Mouse (Mus musculus) frontal cortex, adult 2 months (tissue): ENCODE measurements around the gene Ksr1. TPM values are rescaled to one million over a fixed set of nuclear protein-coding genes. Genes with fewer than 3 reads are reported as not detected.
A peak's percentile ranks its signal among the peaks of the same experiment; 100 is the strongest.

Experiments used
- DNase-seq, 2 experiments: peaks; one replicate each; pipeline ENCODE4 v3.0.0; 2022; ENCODE audit warnings: low spot score in 1 of 2; ENCODE audit errors: extremely low spot score in 1 of 2
- polyA plus RNA-seq: library from polyadenylated mRNA; depleted of rRNA; stranded (reverse); fragments of >200 nt; gene quantifications from 2 replicates; pipeline ENCODE4 v1.2.3, GENCODE M21; 2012

Ksr1 gene
- polyA plus RNA-seq, 1 experiment, result 55.7 TPM

DNA sequence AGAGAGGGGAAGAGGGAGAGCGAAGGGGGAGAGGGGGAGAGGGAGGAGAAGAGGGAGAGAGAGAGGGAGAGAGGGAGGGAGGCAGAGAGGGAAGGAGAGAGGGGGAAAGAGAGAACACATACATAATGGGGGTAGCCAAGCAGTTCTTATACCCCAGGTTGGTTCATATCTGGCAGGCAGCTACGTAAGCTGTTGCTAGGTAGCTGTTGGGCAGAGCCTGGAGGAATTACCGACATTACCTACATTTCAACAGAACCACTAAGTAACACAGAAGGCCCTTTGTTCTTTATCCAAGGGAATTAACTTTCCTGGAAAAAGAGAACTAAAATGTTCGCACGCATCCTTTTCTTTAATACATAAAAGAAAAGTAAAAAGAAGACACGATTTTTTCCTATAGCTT, 93.4 kb downstream of the Ksr1 start:
- no peak for DNase-seq

GRCm38 (mm10) chr11:79051522-79051921, 94.7 kb downstream of the Ksr1 start:
- no peak for DNase-seq

DNA sequence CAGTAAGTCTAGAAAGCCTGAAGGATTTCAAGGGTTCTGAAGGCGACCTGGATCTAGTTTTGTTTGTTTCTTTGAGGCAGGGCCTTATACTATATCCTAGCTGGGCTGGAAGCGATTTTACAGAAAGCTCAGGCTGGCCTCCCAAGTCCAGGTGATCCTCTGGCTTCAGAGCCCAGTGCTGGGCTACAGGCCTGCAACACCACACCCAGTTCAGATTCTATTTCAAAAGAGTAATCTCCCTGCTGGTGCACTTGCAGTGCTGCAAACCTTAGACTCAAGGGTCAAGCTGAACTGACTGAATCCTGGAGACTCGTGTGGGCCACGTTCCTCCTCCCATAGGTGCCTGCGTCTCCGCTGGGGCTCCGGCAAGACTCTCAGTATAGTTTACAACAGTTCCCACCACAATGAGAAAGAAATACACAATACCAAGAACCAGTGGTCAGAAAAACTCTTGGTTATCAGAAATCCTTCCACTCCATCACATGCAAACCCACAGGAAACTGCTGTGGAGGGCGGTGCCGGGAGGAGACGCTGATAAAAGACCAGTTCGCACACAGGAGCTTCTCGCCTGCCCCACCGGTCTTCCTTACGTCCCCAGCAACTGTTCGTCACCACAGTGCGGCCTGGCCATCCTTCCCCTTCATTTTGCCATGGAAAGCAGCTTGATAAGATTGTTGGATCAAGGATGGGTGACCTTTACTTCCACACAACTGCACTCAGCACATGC, 95.3 kb downstream of the Ksr1 start:
- DNase-seq, result no peak

- DNase-seq, result no peak
Observed at GRCm38 (mm10) chr11:79048906-79049305, 97.3 kb downstream of the Ksr1 start.

DNA sequence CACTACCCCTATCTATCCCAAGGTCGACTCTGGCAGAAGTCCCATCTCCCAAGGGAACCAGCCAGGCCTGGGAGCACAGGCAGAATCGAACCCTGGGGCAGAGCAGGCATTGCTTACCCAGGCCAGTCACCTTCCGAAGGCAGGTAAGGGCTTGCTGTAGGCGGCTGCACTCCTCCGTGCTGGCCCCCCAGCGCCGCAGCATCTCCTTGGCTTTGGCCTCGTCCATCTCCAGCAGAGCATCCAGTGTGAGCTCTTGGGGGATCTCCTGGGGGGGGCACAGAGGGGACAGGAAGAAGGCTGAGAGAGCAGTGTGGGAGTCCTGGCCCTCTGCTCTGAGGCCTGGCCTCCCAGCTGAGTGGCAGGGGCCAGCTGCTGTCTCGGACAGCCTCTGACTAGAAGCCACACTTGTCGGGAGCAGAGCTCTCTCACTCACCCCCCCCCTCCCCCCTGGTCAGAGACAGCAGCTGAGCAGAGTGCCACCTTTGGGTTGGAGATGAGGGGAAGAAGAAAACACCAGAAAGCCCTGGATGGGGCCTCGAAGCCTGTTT, 99.0 kb downstream of the Ksr1 start:
- DNase-seq, result no peak

- no peak for DNase-seq
Observed at GRCm38 (mm10) chr11:79046561-79047155, 99.5 kb downstream of the Ksr1 start.

DNA sequence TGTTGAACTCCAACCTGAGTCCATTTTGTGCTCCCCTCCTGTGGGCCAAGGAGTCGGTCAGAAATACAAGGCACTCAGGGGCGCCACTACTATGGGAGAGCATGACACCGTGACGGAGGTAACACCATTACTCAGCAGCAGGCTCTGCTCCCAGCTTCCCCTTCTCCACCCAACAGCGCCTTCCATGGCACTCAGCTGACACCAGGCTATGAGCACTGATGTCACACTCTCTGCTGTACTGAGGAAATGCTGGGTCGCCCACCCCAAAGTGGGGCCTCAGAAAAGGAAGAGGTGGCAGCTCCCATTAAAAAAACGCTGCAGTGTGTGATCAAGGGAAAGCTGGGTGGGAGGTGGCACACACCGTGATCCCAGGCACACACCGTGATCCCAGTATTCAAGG, 101.0 kb downstream of the Ksr1 start:
- no peak for DNase-seq

- no peak for DNase-seq
Observed at GRCm38 (mm10) chr11:79044798-79045197, 101.4 kb downstream of the Ksr1 start.

GRCm38 (mm10) chr11:79041908-79042430, 104.2 kb downstream of the Ksr1 start:
- no peak for DNase-seq

- DNase-seq, result no peak
Observed at GRCm38 (mm10) chr11:79039488-79039887, 106.7 kb downstream of the Ksr1 start.

DNA sequence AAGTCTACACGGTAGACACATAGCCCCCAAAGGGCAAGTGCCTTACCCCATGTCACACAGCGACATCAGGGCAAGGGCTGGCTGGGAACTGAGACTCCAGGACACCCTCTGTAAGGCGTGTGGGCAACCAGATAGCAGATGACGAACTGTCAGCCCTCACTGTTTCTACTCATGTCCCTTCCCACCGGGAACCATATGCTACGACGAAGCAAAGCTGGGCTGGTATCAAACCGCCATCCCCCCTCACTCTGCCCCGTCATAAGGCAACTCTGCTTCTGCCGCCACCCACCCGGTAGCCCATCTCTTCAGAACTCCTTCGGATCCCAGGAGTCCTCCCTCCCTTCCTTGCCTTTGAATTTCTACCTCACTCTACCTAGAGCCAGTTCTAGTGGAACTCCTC, 108.7 kb downstream of the Ksr1 start:
- peak in 1 of 2 experiments; percentile 23 for DNase-seq

DNA sequence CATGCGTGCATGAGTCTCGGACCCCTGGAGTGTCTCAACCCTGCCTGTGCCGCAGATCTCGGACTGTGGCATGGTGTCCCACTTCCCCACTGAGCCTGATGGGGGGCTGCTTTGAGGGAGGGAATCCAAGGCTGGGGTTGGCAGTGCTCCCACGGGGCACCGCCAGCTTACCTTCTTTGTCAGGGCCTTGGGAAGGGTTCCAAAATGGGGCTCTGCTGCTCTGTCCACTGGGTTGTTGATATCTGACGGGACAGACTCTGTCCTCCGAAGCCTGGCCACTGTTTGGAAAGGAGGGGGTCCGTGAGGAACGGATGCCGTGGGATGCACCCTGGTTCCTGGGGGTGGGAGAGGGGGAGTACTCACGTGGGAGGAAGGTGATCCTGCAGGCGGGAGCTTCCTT, 109.9 kb downstream of the Ksr1 start:
- DNase-seq, result no peak

- DNase-seq, result no peak
Observed at GRCm38 (mm10) chr11:79033636-79034035, 112.6 kb downstream of the Ksr1 start.

DNA sequence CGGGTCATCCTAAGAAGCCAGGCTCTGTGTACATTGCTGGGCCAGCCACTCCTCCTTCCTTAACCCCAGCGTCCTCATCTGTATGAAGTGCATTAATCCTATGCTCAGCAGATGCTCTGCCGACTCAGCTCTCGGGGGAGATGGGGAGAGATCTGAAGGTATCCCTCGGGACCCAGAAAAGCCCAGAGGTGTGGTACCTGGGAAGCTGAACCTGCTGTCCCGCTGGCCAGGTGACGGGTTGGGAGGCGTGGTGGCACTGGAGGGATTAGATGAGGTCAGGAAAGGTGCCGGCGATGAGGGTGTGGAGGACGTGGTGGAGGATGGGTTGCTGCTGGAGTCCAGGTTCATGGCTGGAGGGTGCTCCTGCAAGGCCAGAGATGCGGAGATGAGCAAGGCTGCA, 113.2 kb downstream of the Ksr1 start:
- no peak for DNase-seq

GRCm38 (mm10) chr11:79031452-79031746, 114.8 kb downstream of the Ksr1 start:
- peak in 1 of 2 experiments; percentile 15 for DNase-seq

GRCm38 (mm10) chr11:79030570-79031451, 115.4 kb downstream of the Ksr1 start:
- peak; percentile 61 to 95 for DNase-seq

DNA sequence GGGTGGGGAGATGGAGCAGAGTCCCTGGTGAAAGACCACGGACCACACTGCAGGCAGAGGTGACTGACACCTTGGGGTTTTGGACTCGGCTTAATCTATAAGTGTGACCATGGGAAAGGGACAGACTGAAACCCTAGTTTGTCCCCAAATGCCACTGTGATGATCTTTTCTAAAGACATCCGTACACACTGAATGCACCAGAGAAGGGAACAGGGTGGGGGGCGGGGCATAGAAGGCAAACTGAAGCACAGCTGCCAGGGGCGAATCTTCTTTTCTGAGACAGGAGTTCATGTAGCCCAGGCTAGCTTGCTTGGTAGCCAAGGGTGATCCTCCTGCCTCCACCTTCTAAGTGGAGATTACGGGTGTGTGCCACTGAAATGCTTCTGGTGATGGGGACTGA, 122.5 kb downstream of the Ksr1 start:
- no peak for DNase-seq

DNA sequence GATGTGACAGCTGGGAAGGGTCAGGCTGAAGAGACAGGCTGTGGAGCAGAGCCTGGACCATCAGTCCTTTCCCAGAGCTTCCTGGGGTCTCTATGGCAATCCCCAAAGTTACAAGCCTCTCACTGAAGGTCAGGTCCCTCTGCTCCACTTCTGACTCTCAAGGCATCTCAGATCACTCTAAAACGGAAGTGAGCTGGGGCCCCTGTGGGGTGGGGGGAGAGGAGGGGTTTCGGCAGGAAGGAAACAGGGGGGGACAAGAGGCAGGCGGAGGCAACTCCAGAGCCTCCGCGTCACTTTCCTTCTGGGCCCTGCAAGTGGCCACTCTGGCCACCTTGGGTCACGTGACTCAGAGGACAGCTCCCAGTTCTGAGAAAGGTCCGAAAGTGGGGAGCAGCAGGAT, 122.9 kb downstream of the Ksr1 start:
- no peak for DNase-seq

DNA sequence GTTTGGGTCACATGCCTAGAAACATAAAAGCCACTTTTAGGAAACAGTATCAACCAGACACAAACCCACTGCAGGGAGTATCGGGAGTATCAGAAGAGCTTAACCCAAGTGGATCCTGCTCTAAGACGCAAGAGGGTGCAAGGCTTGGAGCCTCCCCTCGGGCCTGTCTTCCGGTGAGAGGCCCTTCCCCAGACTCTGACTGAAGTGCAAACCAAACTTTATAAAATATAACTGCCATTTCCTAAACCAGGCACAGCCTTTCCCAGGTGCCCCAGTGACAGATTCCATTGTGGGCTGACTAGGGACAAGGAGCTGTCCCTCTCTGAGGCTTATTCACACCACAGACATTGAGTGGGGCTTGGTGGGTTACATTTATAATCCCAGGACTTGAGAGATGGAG, 123.4 kb downstream of the Ksr1 start:
- no peak for DNase-seq

DNA sequence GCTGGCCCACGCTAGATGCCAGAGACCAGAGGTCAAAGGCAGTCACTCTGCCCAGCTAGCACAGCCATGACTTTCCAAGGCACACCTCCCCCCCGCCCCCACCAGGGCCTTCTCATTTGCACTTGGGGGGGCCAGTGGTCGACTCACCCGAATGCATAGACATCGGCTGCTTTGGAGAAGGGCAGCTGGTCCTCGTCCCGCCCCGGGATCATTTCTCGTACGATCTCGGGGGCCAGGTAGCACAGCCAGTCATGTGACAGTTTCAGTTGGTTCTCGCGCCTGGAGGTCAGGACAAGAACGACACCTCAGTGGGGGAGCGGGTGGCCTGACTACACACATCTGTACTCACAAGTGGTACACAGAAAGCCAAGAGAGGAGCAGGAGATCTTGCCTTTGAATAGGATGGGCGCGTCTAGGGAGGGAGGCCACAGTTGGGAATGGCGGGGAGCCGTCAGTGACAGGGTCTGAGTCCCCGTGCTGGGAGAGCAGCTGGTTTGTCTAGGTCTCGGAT, 125.6 kb downstream of the Ksr1 start:
- no peak for DNase-seq
